Mouse (Mus musculus) megakaryocyte progenitor cell, adult 5-6 weeks (primary cell): Measurements from ENCODE around the gene Gbp4. TPM values are rescaled to one million over a fixed set of nuclear protein-coding genes. Genes with fewer than 3 reads are reported as not detected.

Source experiments
- total RNA-seq, 2 experiments: library from RNA; stranded (forward) in 1 of 2; stranded (reverse) in 1 of 2; fragments of 157-497, 149-512 nt in 1 of 2; fragments of 200-1000 nt in 1 of 2; gene quantifications; 2 replicates each; pipeline versions ENCODE4 v1.2.3 to v1.2.4; 2015 to 2017

Gbp4 gene
- total RNA-seq, 2 experiments from 2014 or later = 0.08 to 0.12 TPM

Other genes starting within 250 kb of the Gbp4 start
- 0.42 and 0.83 TPM in 2 replicates for gene Abcg3, start 156.9 kb downstream of the Gbp4 start, total RNA-seq (2015)
- gene Abcg3, start 156.9 kb downstream of the Gbp4 start, total RNA-seq (2017) = 0.61 and 1.4 TPM in 2 replicates
- gene Gbp9, start within 50 bp of the Gbp4 start, total RNA-seq (2015) = 0.12 and 0.15 TPM in 2 replicates
- gene Gbp9, start within 50 bp of the Gbp4 start, total RNA-seq (2017) = 0.08 and 1.1 TPM in 2 replicates
- 0.78 TPM in 1 of 2 replicates, not detected in the other for gene Gbp8, start within 50 bp of the Gbp4 start, total RNA-seq (2015)
- 0.14 and 0.46 TPM in 2 replicates for gene Gbp8, start within 50 bp of the Gbp4 start, total RNA-seq (2017)
- gene Gbp10, start 99.9 kb upstream of the Gbp4 start, total RNA-seq (2015) = not detected in 2 replicates
- 0.75 TPM in 1 of 2 replicates, not detected in the other for gene Gbp10, start 99.9 kb upstream of the Gbp4 start, total RNA-seq (2017)
- 0.32 TPM in 1 of 2 replicates, not detected in the other for gene Gm43302, start 154.1 kb upstream of the Gbp4 start, total RNA-seq (2015)
- 0.20 TPM in 1 of 2 replicates, not detected in the other for gene Gm43302, start 154.1 kb upstream of the Gbp4 start, total RNA-seq (2017)
- gene Gbp6, start 154.1 kb upstream of the Gbp4 start, total RNA-seq (2015) = 0.07 and 0.15 TPM in 2 replicates
- 0.64 and 0.75 TPM in 2 replicates for gene Gbp6, start 154.1 kb upstream of the Gbp4 start, total RNA-seq (2017)